Mouse (Mus musculus) testis, adult 10 weeks (tissue): ENCODE results near the gene Ncbp1. TPM values are rescaled to one million over a fixed set of nuclear protein-coding genes. Genes with fewer than 3 reads are reported as not detected.

ENCODE experiments used
- polyA plus RNA-seq: library from polyadenylated mRNA; stranded (reverse); fragments of 350-450 nt; fragmentation: Illumina TruSeq; extraction: RNeasy Lipid Tissue Mini Kit (QIAGEN cat#74804); gene quantifications from one replicate; pipeline ENCODE4 v1.2.3, GENCODE M21; 2014; ENCODE audit warnings: low read depth, low replicate concordance

The Ncbp1 gene
- polyA plus RNA-seq, result 305 TPM

DNA sequence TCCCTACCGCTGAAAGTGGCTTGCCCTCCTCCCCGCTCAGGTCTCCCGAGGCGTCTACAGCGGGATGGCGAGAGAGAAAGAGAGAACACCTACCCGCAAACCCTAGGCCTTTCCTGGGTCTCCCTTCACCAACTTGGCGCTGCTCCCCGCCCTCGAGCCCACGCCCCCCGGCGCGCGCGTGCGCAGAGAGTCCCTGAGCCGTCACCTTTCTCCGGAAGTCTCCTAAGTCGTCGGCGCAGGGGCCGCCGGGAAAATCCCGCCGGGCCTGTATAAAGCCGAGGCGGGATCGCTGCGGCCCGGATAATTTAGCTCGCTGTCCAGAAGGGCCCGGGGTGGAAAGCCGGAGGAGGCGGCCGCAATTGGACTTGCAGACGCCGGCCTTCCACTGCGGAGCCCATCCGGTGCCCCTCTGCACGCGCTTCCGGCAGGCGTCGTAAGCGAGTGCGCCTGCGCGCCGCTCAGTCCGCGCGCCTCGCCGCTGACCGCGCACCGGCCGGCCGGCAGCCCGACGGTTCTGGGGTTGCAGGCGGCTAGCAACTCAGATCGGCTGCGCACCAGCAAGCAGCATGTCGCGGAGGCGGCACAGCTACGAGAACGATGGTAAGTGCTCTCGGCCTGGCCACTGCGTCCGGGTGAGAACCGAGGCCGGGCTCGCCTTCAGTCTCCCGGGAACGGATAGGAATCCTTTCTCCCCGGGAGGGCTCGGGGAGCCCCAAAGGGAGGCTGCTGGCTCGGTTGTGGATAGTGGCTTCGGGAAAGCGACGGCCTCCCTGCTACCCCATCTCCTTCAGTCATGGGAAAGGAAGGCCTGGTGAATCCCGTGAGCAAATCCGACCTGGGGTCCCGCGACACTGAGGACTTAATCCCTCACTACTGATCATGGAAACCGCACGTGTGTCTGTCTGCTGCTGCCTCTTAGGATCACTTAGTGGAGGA, at the start of gene Ncbp1, which contains the start of gene Tstd2:
TSS of gene Ncbp1 (plus strand) at position 327 of the 936 bp plus-strand sequence.
TSS of gene Tstd2 (minus strand) at position 408 of the 936 bp plus-strand sequence.

DNA sequence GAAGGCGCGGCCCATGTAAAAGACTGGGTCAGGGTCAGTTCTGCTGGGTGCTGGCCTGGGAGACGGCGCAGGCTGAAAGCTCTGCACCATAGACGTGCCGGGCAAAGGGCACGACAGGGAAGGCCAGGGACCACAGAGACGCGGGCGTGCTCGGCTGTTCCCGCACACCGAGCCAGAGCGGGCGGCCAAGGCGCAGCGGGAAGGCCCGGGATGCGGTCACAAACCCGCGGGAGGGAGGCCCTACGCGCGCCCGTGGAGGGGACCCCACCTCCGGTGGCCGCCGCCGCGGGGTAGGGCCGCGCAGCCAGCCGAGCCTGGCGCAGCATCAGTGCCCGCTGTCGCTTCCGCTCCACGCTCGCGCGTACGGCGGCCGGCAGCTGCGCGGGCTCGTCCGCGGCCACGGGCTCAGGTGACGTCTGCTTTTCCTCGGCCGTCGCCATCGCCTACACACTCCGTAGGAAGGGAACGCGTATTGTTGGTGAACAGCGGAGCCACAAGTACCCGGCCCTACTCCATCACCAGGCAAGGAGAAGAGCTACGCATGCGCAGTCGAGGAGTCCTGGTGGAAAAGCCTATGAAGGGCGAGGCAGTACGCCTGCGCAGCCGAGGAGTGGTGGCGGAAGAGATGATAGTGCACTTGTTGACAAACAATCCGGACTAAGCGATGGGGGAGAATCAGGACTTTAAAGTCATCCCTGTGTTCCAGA, 57.5 kb downstream of the Ncbp1 start, which contains the start of gene Xpa:
TSS of gene Xpa (minus strand) at position 531 of the 707 bp plus-strand sequence.

Other genes starting within 250 kb of the Ncbp1 start
- gene Ccdc180, start 248.3 kb upstream of the Ncbp1 start, polyA plus RNA-seq, result 37.1 TPM
- gene Tdrd7, start 173.3 kb upstream of the Ncbp1 start, polyA plus RNA-seq, result 232 TPM
- gene Tmod1, start 99.7 kb upstream of the Ncbp1 start, polyA plus RNA-seq, result 15.8 TPM
- 11.0 TPM for gene Tstd2, start 81 bp downstream of the Ncbp1 start, polyA plus RNA-seq
- 20.8 TPM for gene Xpa, start 57.7 kb downstream of the Ncbp1 start, polyA plus RNA-seq
- not detected for gene Foxe1, start 205.0 kb downstream of the Ncbp1 start, polyA plus RNA-seq